Mouse (Mus musculus): ENCODE data around the gene Fam193a. TPM values are rescaled to one million over a fixed set of nuclear protein-coding genes. Genes with fewer than 3 reads are reported as not detected.

Gene Fam193a
- total and polyA plus RNA-seq, 3 experiments: 10.9 to 317 (median 37.1) TPM

- peaks cover 0 to 16% of the 10 kb centered on the region in 2 experiments; a peak in 2 of 4 replicates for H3K36me3 ChIP-seq (ENCODE audit: control insufficient read depth in 1 of 2, insufficient read depth in 2 of 2, low read length in 2 of 2)
- no peaks in the 10 kb centered on the region for H3K9me3 ChIP-seq (replicated peaks; ENCODE audit: insufficient read depth, low read length)
- H3K4me3 ChIP-seq (ENCODE audit: control insufficient read depth in 1 of 2, insufficient read depth in 1 of 2, low read depth in 2 of 2, low read length in 2 of 2): no peak overlapping the region
- H3K79me2 ChIP-seq (ENCODE audit: control insufficient read depth, insufficient read depth, low read length, poor library complexity): peaks cover 2% of the 10 kb centered on the region
- H3K27ac ChIP-seq (ENCODE audit: control insufficient read depth, low read depth, low read length): no peak overlapping the region
- TF ChIP-seq RAD21 (IDR thresholded peaks at IDR 0.05; ENCODE audit: low read depth, low read length): peak; percentile 66
- TF ChIP-seq ELF1 (IDR thresholded peaks at IDR 0.05; ENCODE audit: low read depth, low read length): no peak
- TF ChIP-seq MAFK (IDR thresholded peaks at IDR 0.05; ENCODE audit: borderline replicate concordance, low read depth, low read length): no peak
- TF ChIP-seq SMC3 (IDR thresholded peaks at IDR 0.05; ENCODE audit: low read depth, low read length): peak; percentile 48
- TF ChIP-seq ZC3H11A (IDR thresholded peaks at IDR 0.05; ENCODE audit: low read depth, low read length): peak; percentile 34; the same call in 1 of the 2 replicates
- peak; percentile 23 to 58 (median 41); a peak in 3 of 6 replicates for TF ChIP-seq CTCF (IDR thresholded peaks at IDR 0.05 in 2 of 3, conservative IDR thresholded peaks at IDR 0.05 in 1 of 3; ENCODE audit: control insufficient read depth in 1 of 3, insufficient read depth in 1 of 3, low read depth in 2 of 3, low read length in 3 of 3, poor library complexity in 1 of 3, severe bottlenecking in 1 of 3)
- no peak for TF ChIP-seq SIN3A (IDR thresholded peaks at IDR 0.05; ENCODE audit: low read length)
- TF ChIP-seq RCOR1 (IDR thresholded peaks at IDR 0.05; ENCODE audit: low read depth, low read length): no peak
- no peak for TF ChIP-seq ETS1 (IDR thresholded peaks at IDR 0.05; ENCODE audit: low read depth, low read length)
- H3K27me3 ChIP-seq (ENCODE audit: control insufficient read depth in 1 of 2, insufficient read depth in 2 of 2, low read length in 2 of 2): no peaks in the 10 kb centered on the region
- peak; percentile 51 for DNase-seq (ENCODE audit: low read depth, low spot score)
- H3K4me1 ChIP-seq (ENCODE audit: control insufficient read depth in 1 of 2, insufficient read depth in 2 of 2, low read length in 2 of 2): peaks cover 11 to 25% of the 10 kb centered on the region in 2 experiments
- H3K9ac ChIP-seq (ENCODE audit: control insufficient read depth, low read depth, low read length, poor library complexity, severe bottlenecking): no peak overlapping the region
Observed at GRCm38 (mm10) chr5:34523958-34524485, 154.3 kb downstream of the Fam193a start.

- H3K36me3 ChIP-seq (ENCODE audit: control insufficient read depth in 1 of 2, insufficient read depth in 2 of 2, low read length in 2 of 2): peaks cover 0 to 16% of the 10 kb centered on the region in 2 experiments; a peak in 2 of 4 replicates
- H3K4me3 ChIP-seq (ENCODE audit: control insufficient read depth in 1 of 2, insufficient read depth in 1 of 2, low read depth in 2 of 2, low read length in 2 of 2): no peak overlapping the region
- H3K4me1 ChIP-seq (ENCODE audit: control insufficient read depth in 1 of 2, insufficient read depth in 2 of 2, low read length in 2 of 2): peaks cover 11 to 25% of the 10 kb centered on the region in 2 experiments
- H3K27me3 ChIP-seq (ENCODE audit: control insufficient read depth in 1 of 2, insufficient read depth in 2 of 2, low read length in 2 of 2): no peaks in the 10 kb centered on the region
- no peak overlapping the region for H3K27ac ChIP-seq (ENCODE audit: control insufficient read depth, low read depth, low read length)
- TF ChIP-seq EP300 (IDR thresholded peaks at IDR 0.05; ENCODE audit: low read depth in 1 of 2, low read length in 2 of 2): no peak
- TF ChIP-seq TBP (IDR thresholded peaks at IDR 0.05; ENCODE audit: low read depth, low read length): no peak
- no peak for TF ChIP-seq NRF1 (IDR thresholded peaks at IDR 0.05; ENCODE audit: insufficient read depth, low read depth, low read length, poor library complexity, severe bottlenecking)
- TF ChIP-seq MXI1 (IDR thresholded peaks at IDR 0.05; ENCODE audit: low read depth, low read length): no peak
- TF ChIP-seq SIN3A (IDR thresholded peaks at IDR 0.05; ENCODE audit: low read length): no peak
- no peak for TF ChIP-seq POLR2AphosphoS5 (IDR thresholded peaks at IDR 0.05; ENCODE audit: borderline replicate concordance, low read depth, low read length)
- no peak for TF ChIP-seq CTCF (IDR thresholded peaks at IDR 0.05 in 2 of 3, conservative IDR thresholded peaks at IDR 0.05 in 1 of 3; ENCODE audit: control insufficient read depth in 1 of 3, insufficient read depth in 1 of 3, low read depth in 2 of 3, low read length in 3 of 3, poor library complexity in 1 of 3, severe bottlenecking in 1 of 3)
- TF ChIP-seq SMC3 (IDR thresholded peaks at IDR 0.05; ENCODE audit: low read depth, low read length): no peak
- TF ChIP-seq ETS1 (IDR thresholded peaks at IDR 0.05; ENCODE audit: low read depth, low read length): no peak
- H3K9ac ChIP-seq (ENCODE audit: control insufficient read depth, low read depth, low read length, poor library complexity, severe bottlenecking): no peak overlapping the region
- no peak for DNase-seq (ENCODE audit: low read depth, low spot score)
- H3K79me2 ChIP-seq (ENCODE audit: control insufficient read depth, insufficient read depth, low read length, poor library complexity): peaks cover 2% of the 10 kb centered on the region
- H3K9me3 ChIP-seq (replicated peaks; ENCODE audit: insufficient read depth, low read length): no peaks in the 10 kb centered on the region
Observed at GRCm38 (mm10) chr5:34524511-34524910, 154.8 kb downstream of the Fam193a start.

Data from MEL (cell line).